Mouse (Mus musculus): ENCODE data around the gene Timm22. TPM values are rescaled to one million over a fixed set of nuclear protein-coding genes. Genes with fewer than 3 reads are reported as not detected.
A peak's percentile ranks its signal among the peaks of the same experiment; 100 is the strongest.

Timm22 gene
- total RNA-seq (2021) = 10 to 100 TPM; 35.3 to 40.4 TPM
- polyA plus RNA-seq (2012; rRNA removed) = 10.4 and 21.0 TPM in 2 replicates
- long read RNA-seq, transcript Timm22-201 (4 exons, 2,817 nt) = major isoform, 17 of 24 reads
- long read RNA-seq, partial matches to known transcripts = 0 of 24 reads
- long read RNA-seq, other reads (novel, unspliced or antisense) = 2 of 24 reads

GRCm38 (mm10) chr11:76406702-76407583, at the start of gene Timm22:
Gene Timm22 (plus strand): TSS chr11:76406952.
- TF ChIP-seq CTCF (IDR thresholded peaks at IDR 0.05) (peak; percentile 100), POLR2A (IDR thresholded peaks at IDR 0.05; ENCODE audit: insufficient read depth, low read depth, low read length) (peak; percentile 68), EP300 (IDR thresholded peaks at IDR 0.05; ENCODE audit: insufficient read depth, low read depth, low read length) (peak; percentile 93)
- no peaks in the 10 kb centered on the region for H3K36me3 ChIP-seq (ENCODE audit: control insufficient read depth, insufficient read depth, low read length)
- H3K4me3 ChIP-seq = peak within 1 kb of the TSS; percentile 83
- no peaks in the 10 kb centered on the region for H3K27me3 ChIP-seq (ENCODE audit: control insufficient read depth, insufficient read depth, low read length)
- H3K79me2 ChIP-seq (replicated peaks; ENCODE audit: control insufficient read depth, insufficient read depth, low read length) = no peaks in the 10 kb centered on the region
- peak within 1 kb of the TSS; percentile 77 for H3K9ac ChIP-seq (ENCODE audit: low read depth, low read length)
- peak; percentile 96 to 97 for DNase-seq
- intact Hi-C loops (cut with DNase I) = loop anchor here (1.0 to 10.0 kb wide), 3 partner anchors 154 to 322 kb away; partner anchors contain the start of genes Fam57a and Vps53
- H3K4me1 ChIP-seq (ENCODE audit: control insufficient read depth, insufficient read depth, low read length) = no peaks in the 10 kb centered on the region
- peak within 1 kb of the TSS; percentile 93 for H3K27ac ChIP-seq
- under 1% methylated on average over 46 of the region's 46 CpGs for WGBS

GRCm38 (mm10) chr11:76357464-76357863, 49.3 kb upstream of the Timm22 start:
- Histone ChIP-seq H3K4me3 (0 out of 2 replicates have a peak overlapping the region, but pooled peaks have one; percentile 4), H3K27ac (peak overlapping the region; percentile 64), H3K36me3 (ENCODE audit: control insufficient read depth, insufficient read depth, low read length) (peaks cover 2% of the 10 kb centered on the region; the same call in 1 of the 2 replicates), H3K4me1 (ENCODE audit: control insufficient read depth, insufficient read depth, low read length) (peaks cover 16% of the 10 kb centered on the region), H3K9ac (ENCODE audit: low read depth, low read length) (no peak overlapping the region; the same call in none of the 2 replicates), H3K79me2 (replicated peaks; ENCODE audit: control insufficient read depth, insufficient read depth, low read length) (peaks cover 2% of the 10 kb centered on the region), H3K27me3 (ENCODE audit: control insufficient read depth, insufficient read depth, low read length) (no peaks in the 10 kb centered on the region)
- DNase-seq = no peak
- 52% methylated on average over 12 of the region's 12 CpGs for WGBS
- intact Hi-C loops (cut with DNase I) = loop anchor here (2.0 kb wide), 1 partner anchor 15 kb away; no protein-coding TSS in a partner anchor
- TF ChIP-seq CTCF (IDR thresholded peaks at IDR 0.05) (no peak), EP300 (IDR thresholded peaks at IDR 0.05; ENCODE audit: insufficient read depth, low read depth, low read length) (no peak), POLR2A (IDR thresholded peaks at IDR 0.05; ENCODE audit: insufficient read depth, low read depth, low read length) (no peak)

- Histone ChIP-seq H3K79me2 (replicated peaks; ENCODE audit: control insufficient read depth, insufficient read depth, low read length) (peaks cover 2% of the 10 kb centered on the region), H3K27ac (peak overlapping the region; percentile 64), H3K27me3 (ENCODE audit: control insufficient read depth, insufficient read depth, low read length) (no peaks in the 10 kb centered on the region), H3K36me3 (ENCODE audit: control insufficient read depth, insufficient read depth, low read length) (peaks cover 2% of the 10 kb centered on the region; the same call in 1 of the 2 replicates), H3K4me1 (ENCODE audit: control insufficient read depth, insufficient read depth, low read length) (peaks cover 17% of the 10 kb centered on the region), H3K9ac (ENCODE audit: low read depth, low read length) (no peak overlapping the region), H3K4me3 (no peak overlapping the region)
- intact Hi-C loops (cut with DNase I) = no loop called here
- 68% methylated on average over 14 of the region's 14 CpGs for WGBS
- no peak for TF ChIP-seq EP300 (IDR thresholded peaks at IDR 0.05; ENCODE audit: insufficient read depth, low read depth, low read length)
- no peak for TF ChIP-seq CTCF (IDR thresholded peaks at IDR 0.05)
- TF ChIP-seq POLR2A (IDR thresholded peaks at IDR 0.05; ENCODE audit: insufficient read depth, low read depth, low read length) = no peak
- no peak for DNase-seq
Measured at GRCm38 (mm10) chr11:76358628-76359320, 48.0 kb upstream of the Timm22 start.

GRCm38 (mm10) chr11:76360255-76360654, 46.5 kb upstream of the Timm22 start:
- no peak for TF ChIP-seq EP300 (IDR thresholded peaks at IDR 0.05; ENCODE audit: insufficient read depth, low read depth, low read length)

GRCm38 (mm10) chr11:76361422-76361821, 45.3 kb upstream of the Timm22 start:
- Histone ChIP-seq H3K4me3 (no peak overlapping the region), H3K36me3 (ENCODE audit: control insufficient read depth, insufficient read depth, low read length) (peaks cover 2% of the 10 kb centered on the region; the same call in 1 of the 2 replicates), H3K79me2 (replicated peaks; ENCODE audit: control insufficient read depth, insufficient read depth, low read length) (peaks cover 2% of the 10 kb centered on the region), H3K4me1 (ENCODE audit: control insufficient read depth, insufficient read depth, low read length) (peaks cover 20% of the 10 kb centered on the region), H3K9ac (ENCODE audit: low read depth, low read length) (no peak overlapping the region), H3K27me3 (ENCODE audit: control insufficient read depth, insufficient read depth, low read length) (no peaks in the 10 kb centered on the region), H3K27ac (no peak overlapping the region)
- DNase-seq = no peak
- TF ChIP-seq EP300 (IDR thresholded peaks at IDR 0.05; ENCODE audit: insufficient read depth, low read depth, low read length) (no peak), CTCF (IDR thresholded peaks at IDR 0.05) (no peak), POLR2A (IDR thresholded peaks at IDR 0.05; ENCODE audit: insufficient read depth, low read depth, low read length) (no peak)
- WGBS = 61% methylated on average over 4 of the region's 4 CpGs
- intact Hi-C loops (cut with DNase I) = no loop called here

More at GRCm38 (mm10) chr11:76360255-76360654, 46.5 kb upstream of the Timm22 start:
- Histone ChIP-seq H3K27ac (no peak overlapping the region), H3K79me2 (replicated peaks; ENCODE audit: control insufficient read depth, insufficient read depth, low read length) (peaks cover 2% of the 10 kb centered on the region), H3K27me3 (ENCODE audit: control insufficient read depth, insufficient read depth, low read length) (no peaks in the 10 kb centered on the region), H3K4me3 (no peak overlapping the region), H3K9ac (ENCODE audit: low read depth, low read length) (no peak overlapping the region), H3K36me3 (ENCODE audit: control insufficient read depth, insufficient read depth, low read length) (peaks cover 2% of the 10 kb centered on the region; the same call in 1 of the 2 replicates), H3K4me1 (ENCODE audit: control insufficient read depth, insufficient read depth, low read length) (peaks cover 20% of the 10 kb centered on the region)
- 89% methylated on average over 6 of the region's 6 CpGs for WGBS
- no peak for DNase-seq
- intact Hi-C loops (cut with DNase I) = no loop called here
